Mouse (Mus musculus) cerebellum, postnatal 36 days (tissue): ENCODE data around the gene Ndufa4l2.

ENCODE experiments used
- DNase-seq, 2 experiments: peaks; one replicate each; pipeline ENCODE4 v3.0.0; 2021 to 2022; ENCODE audit warnings: mixed read lengths in 2 of 2

The Ndufa4l2 gene

GRCm38 (mm10) chr10:127514764-127515163 is at the start of gene Ndufa4l2:
Gene Ndufa4l2 (plus strand): TSS chr10:127514967.
- no peak for DNase-seq

GRCm38 (mm10) chr10:127471281-127471988 is 43.3 kb upstream of the Ndufa4l2 start:
- no peak for DNase-seq

- DNase-seq = no peak
Measured at GRCm38 (mm10) chr10:127472722-127473121, 42.0 kb upstream of the Ndufa4l2 start.

- no peak for DNase-seq
Measured at GRCm38 (mm10) chr10:127475175-127475574, 39.6 kb upstream of the Ndufa4l2 start.

- DNase-seq = no peak
Measured at GRCm38 (mm10) chr10:127476541-127476940, 38.2 kb upstream of the Ndufa4l2 start.

GRCm38 (mm10) chr10:127477301-127477700 is 37.5 kb upstream of the Ndufa4l2 start:
- DNase-seq = no peak

GRCm38 (mm10) chr10:127479131-127479530 is 35.6 kb upstream of the Ndufa4l2 start:
- DNase-seq = peak in 1 of 2 experiments; percentile 62

GRCm38 (mm10) chr10:127480833-127481813 is 33.6 kb upstream of the Ndufa4l2 start:
- DNase-seq = no peak

GRCm38 (mm10) chr10:127485235-127485634 is 29.5 kb upstream of the Ndufa4l2 start:
- no peak for DNase-seq

GRCm38 (mm10) chr10:127488856-127489255 is 25.9 kb upstream of the Ndufa4l2 start:
- DNase-seq = no peak

GRCm38 (mm10) chr10:127490160-127491127 is 24.3 kb upstream of the Ndufa4l2 start:
- DNase-seq = no peak

- peak in 1 of 2 experiments; percentile 45 for DNase-seq
Measured at GRCm38 (mm10) chr10:127491128-127491512, 23.6 kb upstream of the Ndufa4l2 start.

- no peak for DNase-seq
Measured at GRCm38 (mm10) chr10:127492118-127492517, 22.6 kb upstream of the Ndufa4l2 start.

- DNase-seq = no peak
Measured at GRCm38 (mm10) chr10:127496156-127496555, 18.6 kb upstream of the Ndufa4l2 start.

GRCm38 (mm10) chr10:127499516-127499915 is 15.3 kb upstream of the Ndufa4l2 start:
- DNase-seq = peak in 1 of 2 experiments; percentile 32

- DNase-seq = no peak
Measured at GRCm38 (mm10) chr10:127500042-127500441, 14.7 kb upstream of the Ndufa4l2 start.

- DNase-seq = no peak
Measured at GRCm38 (mm10) chr10:127500894-127501893, 13.6 kb upstream of the Ndufa4l2 start, which contains the start of gene Stac3. Gene Stac3 (plus strand): TSS chr10:127501686.

GRCm38 (mm10) chr10:127508239-127508638 is 6.5 kb upstream of the Ndufa4l2 start:
- peak; percentile 85 to 89 for DNase-seq

- DNase-seq = peak; percentile 95 to 96
Measured at GRCm38 (mm10) chr10:127509051-127509836, 5.5 kb upstream of the Ndufa4l2 start.
